Mouse (Mus musculus): ENCODE results near the gene Gstt2.

Gstt2 gene

GRCm38 (mm10) chr10:75785442-75785841 is 51.8 kb downstream of the Gstt2 start:
- Histone ChIP-seq H3K9me3 (ENCODE audit: low read length) (no peaks in the 10 kb centered on the region), H3K27me3 (ENCODE audit: insufficient read depth, low read length) (peaks cover 34% of the 10 kb centered on the region), H3K36me3 (ENCODE audit: insufficient read depth, low read length) (no peaks in the 10 kb centered on the region), H3K4me1 (replicated peaks; ENCODE audit: low read depth, low read length) (peaks cover 22% of the 10 kb centered on the region), H3K4me3 (replicated peaks; ENCODE audit: low read length) (no peak overlapping the region)
- TF ChIP-seq POU5F1 (IDR thresholded peaks at IDR 0.05; ENCODE audit: borderline replicate concordance, low read length) (no peak), CTCF (conservative IDR thresholded peaks at IDR 0.05; ENCODE audit: low read length) (no peak), NANOG (IDR thresholded peaks at IDR 0.05; ENCODE audit: borderline replicate concordance, low read length) (no peak)
